24 mouse cellular contexts compared by ENCODE assay signal in genomic region chr19:53797770-53798169, GRCm38 (mm10).
DNase-seq lines count a peak whose midpoint lies in the region; ATAC-seq and TF ChIP-seq lines count a peak whose summit lies in the region.
"Had no signal": no experiment of that assay in that cellular context is flagged by ENCODE, and none has a peak within 500 bp of the region (broad histone marks: within the 10 kb centered on the region; RNA-seq: fewer than 3 reads in every experiment).

No protein-coding gene starts in this region.

- 0 out of 2 replicates have a peak, but pooled peaks cover 1% of the 10 kb centered on the region for H3K79me2 ChIP-seq in heart, adult 2 months (replicated peaks; ENCODE audit: control insufficient read depth, insufficient read depth, low read length)
- H3K79me2 ChIP-seq in liver, adult 2 months (ENCODE audit: control insufficient read depth, insufficient read depth, low read length), result no peaks in the 10 kb centered on the region

- peaks cover 14% of the 10 kb centered on the region for H3K4me1 ChIP-seq in heart, adult 2 months (ENCODE audit: control insufficient read depth, insufficient read depth, low read length)
- H3K4me1 ChIP-seq in heart, embryonic 11.5 days (ENCODE audit: control insufficient read depth, insufficient read depth, low read length), result peaks cover 56% of the 10 kb centered on the region
- H3K4me1 ChIP-seq in liver, adult 2 months (ENCODE audit: control insufficient read depth, insufficient read depth, low read length), result no peaks in the 10 kb centered on the region
- peaks cover 53% of the 10 kb centered on the region for H3K4me1 ChIP-seq in liver, embryonic 12.5 days
- H3K4me1 ChIP-seq in forebrain, embryonic 12.5 days, result peaks cover 4% of the 10 kb centered on the region; the same call in 1 of the 2 replicates

- 58% methylated on average over 10 of the region's 10 CpGs for WGBS in heart, adult 2 months
- 70% methylated on average over 10 of the region's 10 CpGs for WGBS in heart, embryonic 11.5 days (ENCODE audit: insufficient replicate concordance)
- WGBS in liver, adult 2 months, result 65% methylated on average over 10 of the region's 10 CpGs
- WGBS in liver, embryonic 12.5 days (ENCODE audit: insufficient replicate concordance), result 70% methylated on average over 10 of the region's 10 CpGs
- WGBS in forebrain, embryonic 12.5 days, result 87% methylated on average over 10 of the region's 10 CpGs

- H3K9me3 ChIP-seq in heart, embryonic 11.5 days (replicated peaks; ENCODE audit: control insufficient read depth, low read length), result no peaks in the 10 kb centered on the region
- H3K9me3 ChIP-seq in liver, embryonic 12.5 days (replicated peaks), result no peaks in the 10 kb centered on the region
- no peaks in the 10 kb centered on the region for H3K9me3 ChIP-seq in forebrain, embryonic 12.5 days
- H3K9me3 ChIP-seq: hindbrain, embryonic 10.5 days; intestine, embryonic 15.5 days; limb, embryonic 10.5 days; liver, embryonic 13.5 days; midbrain, embryonic 10.5 days; neural tube, embryonic 13.5 days had no signal

- H3K9ac ChIP-seq in heart, adult 2 months (ENCODE audit: low read depth, low read length), result no peak overlapping the region; the same call in 1 of the 2 replicates
- no peak overlapping the region for H3K9ac ChIP-seq in heart, embryonic 11.5 days (ENCODE audit: low read depth, low read length)
- no peak overlapping the region for H3K9ac ChIP-seq in liver, adult 2 months (ENCODE audit: low read depth, low read length)
- no peak overlapping the region for H3K9ac ChIP-seq in liver, embryonic 12.5 days
- H3K9ac ChIP-seq in forebrain, embryonic 12.5 days, result no peak overlapping the region
- H3K9ac ChIP-seq: intestine, embryonic 15.5 days; liver, embryonic 13.5 days; neural tube, embryonic 13.5 days had no signal

- no peaks in the 10 kb centered on the region for H3K27me3 ChIP-seq in heart, adult 2 months (ENCODE audit: control insufficient read depth, insufficient read depth, low read length)
- no peaks in the 10 kb centered on the region for H3K27me3 ChIP-seq in heart, embryonic 11.5 days (ENCODE audit: control insufficient read depth, insufficient read depth, low read length)
- H3K27me3 ChIP-seq in liver, adult 2 months (ENCODE audit: control insufficient read depth, insufficient read depth, low read length), result no peaks in the 10 kb centered on the region
- no peaks in the 10 kb centered on the region for H3K27me3 ChIP-seq in liver, embryonic 12.5 days (replicated peaks)
- no peaks in the 10 kb centered on the region for H3K27me3 ChIP-seq in forebrain, embryonic 12.5 days
- H3K27me3 ChIP-seq: intestine, embryonic 15.5 days; liver, embryonic 13.5 days; neural tube, embryonic 13.5 days had no signal

- no peak overlapping the region; the same call in 1 of the 2 replicates for H3K4me3 ChIP-seq in heart, adult 2 months
- no peak overlapping the region for H3K4me3 ChIP-seq in heart, embryonic 11.5 days (ENCODE audit: low read depth, low read length)
- H3K4me3 ChIP-seq in liver, adult 2 months (ENCODE audit: insufficient read depth, low read depth, low read length), result no peak overlapping the region
- no peak overlapping the region for H3K4me3 ChIP-seq in liver, embryonic 12.5 days
- H3K4me3 ChIP-seq in forebrain, embryonic 12.5 days (replicated peaks), result no peak overlapping the region
- H3K4me3 ChIP-seq: hindbrain, embryonic 10.5 days; intestine, embryonic 15.5 days; limb, embryonic 10.5 days; liver, embryonic 13.5 days; midbrain, embryonic 10.5 days; myocyte; neural tube, embryonic 13.5 days had no signal

- no peak for DNase-seq in heart, adult 2 months
- peak; percentile 17 for DNase-seq in liver, adult 2 months (ENCODE audit: extremely low read depth, low read depth, low spot score)
- DNase-seq in lung, postnatal 10 days, result peak; percentile 34
- DNase-seq in lung, postnatal 4 days, result no peak
- peak; percentile 58 for DNase-seq in lung, postnatal 36 days
- DNase-seq: adrenal gland, postnatal 10 days; cerebellum, adult 2 months; kidney, adult 8-10 months; kidney, postnatal 10 days; liver, embryonic 13.5 days; retina, postnatal 1 day; right cerebral cortex, postnatal 25 days; spleen, adult 18-20 months had no signal

- H3K4me2 ChIP-seq in heart, embryonic 11.5 days, result no peak overlapping the region
- H3K4me2 ChIP-seq in liver, embryonic 12.5 days, result no peak overlapping the region
- no peak overlapping the region for H3K4me2 ChIP-seq in forebrain, embryonic 12.5 days
- H3K4me2 ChIP-seq: intestine, embryonic 15.5 days; liver, embryonic 13.5 days; neural tube, embryonic 13.5 days had no signal

- peak overlapping the region; percentile 59 for H3K27ac ChIP-seq in heart, adult 2 months
- no peak overlapping the region for H3K27ac ChIP-seq in heart, embryonic 11.5 days (ENCODE audit: low read depth, low read length)
- H3K27ac ChIP-seq in liver, adult 2 months (replicated peaks; ENCODE audit: insufficient read depth, low read depth, low read length), result no peak overlapping the region
- no peak overlapping the region; the same call in 1 of the 2 replicates for H3K27ac ChIP-seq in liver, embryonic 12.5 days
- no peak overlapping the region for H3K27ac ChIP-seq in forebrain, embryonic 12.5 days
- H3K27ac ChIP-seq: hindbrain, embryonic 10.5 days; intestine, embryonic 15.5 days; limb, embryonic 10.5 days; midbrain, embryonic 10.5 days; neural tube, embryonic 13.5 days had no signal

- H3K36me3 ChIP-seq in heart, adult 2 months (ENCODE audit: control insufficient read depth, insufficient read depth, low read length), result peaks cover 15% of the 10 kb centered on the region
- H3K36me3 ChIP-seq in heart, embryonic 11.5 days (ENCODE audit: control insufficient read depth, insufficient read depth, low read length), result no peaks in the 10 kb centered on the region
- H3K36me3 ChIP-seq in liver, adult 2 months (ENCODE audit: control insufficient read depth, insufficient read depth, low read length), result no peaks in the 10 kb centered on the region
- no peaks in the 10 kb centered on the region for H3K36me3 ChIP-seq in liver, embryonic 12.5 days
- H3K36me3 ChIP-seq in forebrain, embryonic 12.5 days (replicated peaks), result no peaks in the 10 kb centered on the region
- H3K36me3 ChIP-seq: hindbrain, embryonic 10.5 days; intestine, embryonic 15.5 days; limb, embryonic 10.5 days; liver, embryonic 13.5 days; midbrain, embryonic 10.5 days; neural tube, embryonic 13.5 days had no signal

- no peak for TF ChIP-seq EP300 in heart, adult 2 months (IDR thresholded peaks at IDR 0.05; ENCODE audit: insufficient read depth, low read depth, low read length)

- TF ChIP-seq POLR2A in heart, adult 2 months (IDR thresholded peaks at IDR 0.05; ENCODE audit: insufficient read depth, low read depth, low read length), result no peak
- no peak for TF ChIP-seq POLR2A in liver, adult 2 months (IDR thresholded peaks at IDR 0.05; ENCODE audit: extremely low read depth, insufficient read depth, low read length)

- no peak for ATAC-seq in heart, embryonic 11.5 days (replicated peaks; ENCODE audit: insufficient number of reproducible peaks, low FRiP score, low TSS enrichment)
- no peak for ATAC-seq in liver, embryonic 12.5 days
- ATAC-seq in forebrain, embryonic 12.5 days (ENCODE audit: low FRiP score), result no peak
- ATAC-seq: hindbrain, embryonic 16.5 days; intestine, embryonic 15.5 days; midbrain, embryonic 16.5 days had no signal

- intact Hi-C loops in heart, adult 2 months (cut with DNase I), result no loop called here

- no peak for TF ChIP-seq CTCF in heart, adult 2 months (IDR thresholded peaks at IDR 0.05)
- no peak for TF ChIP-seq CTCF in liver, adult 2 months (IDR thresholded peaks at IDR 0.05; ENCODE audit: low read depth, low read length)

Comparison
In these comparisons a context has a peak if more than half of its experiments do, and no peak if none do; other contexts are left out.
1. DNase-seq: peak in liver, adult 2 months (single experiment), lung, postnatal 10 days (single experiment) and lung, postnatal 36 days (single experiment); none in heart, adult 2 months (0 of 2) and lung, postnatal 4 days (0 of 2).